Mouse (Mus musculus) stomach, postnatal 0 days (tissue): ENCODE measurements at regions not wholly inside any gene's neighbourhood (a gene's known extent, or its start where the extent isn't known, plus 50 kb on each side); places are given as distances from the start of the nearest gene placed in this dataset.

Experiments
- ATAC-seq: fragments of 200-750 bp; cut with Nextera tagmentation; 2 replicates; pipeline ENCODE4 v1.8.0; 2017; ENCODE audit not compliant: low FRiP score, low TSS enrichment
- DNase-seq: peaks from one replicate; pipeline ENCODE4 v3.0.0-alpha.2; 2016; ENCODE audit warnings: low spot score
- H3K27ac ChIP-seq: fragments of 300-500 bp; sonication (generic); replicated peaks from 2 replicates; pipeline ENCODE4 v1.5.1; 2014; ENCODE audit warnings: mild to moderate bottlenecking, control low read depth
- H3K27me3 ChIP-seq: fragments of 300-500 bp; sonication (generic); 2 replicates; pipeline ENCODE4 v1.6.1; 2014; ENCODE audit warnings: low read length; ENCODE audit not compliant: control insufficient read depth, insufficient read depth
- H3K36me3 ChIP-seq: fragments of 300-500 bp; sonication (generic); 2 replicates; pipeline ENCODE4 v1.6.1; 2014; ENCODE audit warnings: low read length, mixed read lengths; ENCODE audit not compliant: control insufficient read depth, insufficient read depth
- H3K4me1 ChIP-seq: fragments of 300-500 bp; sonication (generic); replicated peaks from 2 replicates; pipeline ENCODE4 v1.6.1; 2014; ENCODE audit warnings: antibody characterized with exemption; ENCODE audit not compliant: control insufficient read depth, insufficient read depth
- H3K4me2 ChIP-seq: fragments of 300-500 bp; sonication (generic); replicated peaks from 2 replicates; pipeline ENCODE4 v1.6.1; 2014; ENCODE audit warnings: low read depth, mild to moderate bottlenecking, control low read depth, moderate library complexity
- H3K4me3 ChIP-seq: fragments of 300-500 bp; sonication (generic); 2 replicates; pipeline ENCODE4 v1.5.1; 2014; ENCODE audit warnings: low read depth, low read length, control low read depth
- H3K9ac ChIP-seq: fragments of 300-500 bp; sonication (generic); 2 replicates; pipeline ENCODE4 v1.6.1; 2014; ENCODE audit warnings: mild to moderate bottlenecking, low read length, control low read depth, mixed read lengths
- H3K9me3 ChIP-seq: fragments of 300-500 bp; sonication (generic); 2 replicates; pipeline ENCODE4 v1.6.1; 2016; ENCODE audit warnings: low read length; ENCODE audit not compliant: control insufficient read depth
- CTCF ChIP-seq: IDR thresholded peaks from 2 replicates; pipeline ENCODE4 v1.5.1; 2016; ENCODE audit warnings: antibody characterized with exemption, low read depth, mild to moderate bottlenecking, moderate library complexity
- EP300 ChIP-seq: optimal IDR thresholded peaks from 2 replicates; pipeline ENCODE3; 2016; ENCODE audit warnings: antibody characterized with exemption
- WGBS: fragments of 180-500 bp; shearing (Covaris S2); extraction: QIAGEN DNeasy Blood & Tissue Kit; methylation state at CpG from one replicate; pipeline ENCODE4 v1.1.7; 2014; 5-methylcytosine and 5-hydroxymethylcytosine counted together

DNA sequence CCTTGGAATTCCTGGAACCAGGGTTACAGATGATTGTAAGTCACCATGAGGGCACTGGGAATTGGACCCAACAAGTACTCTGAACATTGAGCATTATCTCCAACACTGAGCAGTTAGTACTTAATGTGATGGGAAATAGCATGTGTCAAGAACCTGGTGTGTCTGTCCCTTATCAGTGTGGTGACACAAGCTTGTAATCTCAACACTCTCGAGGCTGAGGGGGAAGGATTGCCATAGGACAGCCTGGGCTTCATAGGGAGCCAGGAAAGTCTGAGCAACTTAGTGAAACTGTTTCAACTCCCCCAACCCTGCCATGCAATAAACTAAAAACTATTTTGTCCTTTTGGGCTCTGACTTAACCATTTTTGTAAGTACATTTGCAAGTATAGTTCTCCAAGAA lies 100.0 kb downstream of the Wdr20rt start:
- H3K9me3 ChIP-seq: no peaks in the 10 kb centered on the region
- no peak overlapping the region for H3K9ac ChIP-seq
- no peaks in the 10 kb centered on the region for H3K4me1 ChIP-seq
- WGBS: 50% methylated on average over 1 of the region's 1 CpGs
- no peaks in the 10 kb centered on the region for H3K27me3 ChIP-seq
- H3K4me3 ChIP-seq: no peak overlapping the region
- no peaks in the 10 kb centered on the region for H3K36me3 ChIP-seq
- no peak overlapping the region for H3K27ac ChIP-seq
- H3K4me2 ChIP-seq: no peak overlapping the region
- DNase-seq (no peak), ATAC-seq (no peak)
- TF ChIP-seq EP300 (no peak), CTCF (no peak)

DNA sequence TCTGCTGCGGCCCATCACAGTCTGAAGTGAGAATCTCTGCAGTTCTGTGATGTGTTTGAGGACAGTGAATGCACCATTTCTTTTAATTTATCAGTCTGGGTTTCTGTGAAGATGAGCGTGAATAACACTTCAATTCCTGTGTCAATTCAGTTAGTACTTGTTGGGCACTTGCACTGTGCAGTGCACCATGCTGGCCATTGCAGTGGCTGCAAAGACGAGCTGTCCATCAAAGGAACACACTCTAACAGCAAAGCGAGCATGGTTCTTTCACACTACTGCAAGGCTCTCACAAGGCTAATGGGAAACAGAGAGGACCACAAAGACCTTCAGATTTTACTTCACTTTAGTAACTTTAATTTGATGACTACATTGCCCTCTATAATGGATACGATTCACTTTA lies 103.2 kb downstream of the Wdr20rt start:
- no peak overlapping the region for H3K9ac ChIP-seq
- ATAC-seq (no peak), DNase-seq (no peak)
- no peaks in the 10 kb centered on the region for H3K4me1 ChIP-seq
- no peaks in the 10 kb centered on the region for H3K9me3 ChIP-seq
- H3K27ac ChIP-seq: no peak overlapping the region
- H3K4me2 ChIP-seq: no peak overlapping the region
- TF ChIP-seq EP300: no peak
- TF ChIP-seq CTCF: no peak
- no peak overlapping the region for H3K4me3 ChIP-seq
- no peaks in the 10 kb centered on the region for H3K27me3 ChIP-seq
- 80% methylated on average over 5 of the region's 5 CpGs for WGBS
- no peaks in the 10 kb centered on the region for H3K36me3 ChIP-seq

DNA sequence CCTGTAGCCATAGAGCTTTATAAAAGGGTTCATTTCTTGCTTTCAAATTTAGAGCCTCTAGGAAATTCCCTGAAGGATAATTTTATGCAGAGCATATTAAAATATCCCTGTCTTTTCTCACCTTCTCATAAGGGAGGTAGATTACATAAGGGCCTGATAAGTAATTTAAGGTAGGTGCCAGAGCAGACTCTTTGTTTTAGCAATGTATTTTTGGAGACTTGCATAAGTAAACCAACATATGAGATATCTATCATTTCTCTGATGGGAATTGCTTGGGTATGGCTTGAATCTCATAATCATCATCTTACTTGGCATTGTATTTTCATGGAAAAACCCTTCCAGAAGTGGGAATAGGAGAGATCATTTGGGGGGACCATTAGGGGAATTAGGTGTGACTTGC lies 104.4 kb downstream of the Wdr20rt start:
- Histone ChIP-seq H3K9me3 (no peaks in the 10 kb centered on the region), H3K4me1 (no peaks in the 10 kb centered on the region), H3K27me3 (no peaks in the 10 kb centered on the region), H3K9ac (no peak overlapping the region), H3K4me2 (no peak overlapping the region), H3K27ac (no peak overlapping the region), H3K36me3 (no peaks in the 10 kb centered on the region), H3K4me3 (no peak overlapping the region)
- DNase-seq (no peak), ATAC-seq (no peak)
- TF ChIP-seq CTCF: no peak
- no peak for TF ChIP-seq EP300

DNA sequence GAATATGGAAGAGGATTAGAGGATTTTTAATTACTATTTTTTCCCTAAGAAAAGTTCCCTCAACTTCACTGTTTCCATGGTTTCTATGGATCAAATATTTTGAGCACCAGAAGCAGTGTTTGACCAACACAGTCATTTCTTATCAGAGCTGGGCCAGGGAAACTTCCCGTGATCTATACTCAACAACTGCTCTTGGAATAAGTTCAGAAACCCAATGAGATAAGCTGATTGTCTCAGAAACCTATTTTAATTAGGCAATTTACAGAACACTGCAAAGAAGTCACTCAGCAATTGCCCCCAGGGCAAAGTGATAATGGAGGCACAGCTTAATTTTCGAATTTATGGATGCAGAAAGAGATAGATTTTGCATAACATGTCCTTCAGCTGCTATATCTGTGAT lies 114.7 kb downstream of the Wdr20rt start:
- no peaks in the 10 kb centered on the region for H3K9me3 ChIP-seq
- no peak for TF ChIP-seq CTCF
- no peak for TF ChIP-seq EP300
- no peak for DNase-seq

DNA sequence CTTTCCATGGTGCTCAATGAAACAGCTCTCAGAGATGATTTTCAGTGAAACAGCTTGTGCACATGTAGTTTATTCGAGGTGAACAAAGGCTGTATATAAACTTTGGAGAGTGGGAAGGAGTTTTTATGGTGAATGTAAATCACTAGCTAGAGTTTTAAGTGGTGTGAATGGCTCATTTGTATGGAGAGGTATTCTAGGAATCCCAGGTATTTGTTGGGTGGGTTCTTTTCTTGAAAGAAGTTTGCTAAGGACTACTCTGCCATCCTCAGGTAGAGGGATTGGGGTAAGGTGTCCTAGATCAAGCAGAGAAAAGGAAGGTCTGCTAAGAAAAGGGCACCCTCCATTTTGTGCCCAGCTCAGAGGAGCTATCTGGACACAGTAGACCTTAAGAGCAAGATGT lies 121.9 kb downstream of the Wdr20rt start:
- 22% methylated on average over 1 of the region's 1 CpGs for WGBS
- H3K9me3 ChIP-seq: no peaks in the 10 kb centered on the region
- DNase-seq (no peak), ATAC-seq (no peak)
- H3K4me3 ChIP-seq: no peak overlapping the region
- H3K27ac ChIP-seq: no peak overlapping the region
- TF ChIP-seq CTCF (no peak), EP300 (no peak)
- no peaks in the 10 kb centered on the region for H3K4me1 ChIP-seq
- no peaks in the 10 kb centered on the region for H3K27me3 ChIP-seq
- no peaks in the 10 kb centered on the region for H3K36me3 ChIP-seq
- H3K9ac ChIP-seq: no peak overlapping the region
- H3K4me2 ChIP-seq: no peak overlapping the region

More for the DNA sequence above, 114.7 kb downstream of the Wdr20rt start:
- H3K4me2 ChIP-seq: no peak overlapping the region
- H3K9ac ChIP-seq: no peak overlapping the region
- no peak overlapping the region for H3K4me3 ChIP-seq
- H3K36me3 ChIP-seq: no peaks in the 10 kb centered on the region
- no peaks in the 10 kb centered on the region for H3K4me1 ChIP-seq
- H3K27ac ChIP-seq: no peak overlapping the region
- 63% methylated on average over 2 of the region's 2 CpGs for WGBS
- ATAC-seq: no peak
- H3K27me3 ChIP-seq: no peaks in the 10 kb centered on the region

DNA sequence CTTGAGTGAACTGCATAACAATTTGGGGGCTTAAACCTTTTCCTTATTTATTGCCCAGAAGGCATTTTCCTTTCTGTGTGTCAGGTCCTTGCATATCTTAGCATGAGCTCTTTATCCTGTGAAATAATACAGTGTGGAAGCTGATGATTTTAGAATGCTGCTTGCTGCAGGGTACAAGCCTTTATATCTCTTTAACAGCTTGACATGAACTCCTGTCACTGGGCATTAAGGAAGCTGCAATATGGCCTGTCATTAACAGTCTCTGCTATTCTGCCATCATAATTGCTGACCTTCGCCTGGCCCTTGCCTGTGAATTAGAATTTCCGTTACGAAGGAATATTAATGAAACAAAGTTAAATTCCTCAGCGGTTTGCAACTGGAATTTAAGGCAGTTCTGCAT lies 124.2 kb downstream of the Wdr20rt start:
- no peak overlapping the region for H3K9ac ChIP-seq
- H3K9me3 ChIP-seq: no peaks in the 10 kb centered on the region
- H3K27ac ChIP-seq: no peak overlapping the region
- no peak overlapping the region for H3K4me2 ChIP-seq
- no peaks in the 10 kb centered on the region for H3K27me3 ChIP-seq
- DNase-seq (no peak), ATAC-seq (no peak)
- no peak for TF ChIP-seq EP300
- TF ChIP-seq CTCF: no peak
- 82% methylated on average over 4 of the region's 4 CpGs for WGBS
- H3K4me1 ChIP-seq: no peaks in the 10 kb centered on the region
- H3K36me3 ChIP-seq: no peaks in the 10 kb centered on the region
- H3K4me3 ChIP-seq: no peak overlapping the region
